In genomic region chr1:165183400-165183799, GRCm38 (mm10) we compare ENCODE assay signal across 30 mouse cellular contexts. TPM values are rescaled to one million over a fixed set of nuclear protein-coding genes. Genes with fewer than 3 reads are reported as not detected.
DNase-seq lines count a peak whose midpoint lies in the region; ATAC-seq and TF ChIP-seq lines count a peak whose summit lies in the region.
"Had no signal": no experiment of that assay in that cellular context is flagged by ENCODE, and none has a peak within 500 bp of the region (broad histone marks: within the 10 kb centered on the region; RNA-seq: fewer than 3 reads in every experiment).

No protein-coding gene starts in this region.

- H3K27me3 ChIP-seq in C2C12 (ENCODE audit: control insufficient read depth, insufficient read depth, insufficient read length) = no peaks in the 10 kb centered on the region
- no peaks in the 10 kb centered on the region for H3K27me3 ChIP-seq in hindbrain, embryonic 13.5 days
- H3K27me3 ChIP-seq: CH12.LX; embryonic facial prominence, embryonic 12.5 days; kidney, embryonic 15.5 days; limb, embryonic 15.5 days; liver, embryonic 13.5 days; midbrain, embryonic 15.5 days; neural tube, embryonic 13.5 days had no signal

- no peaks in the 10 kb centered on the region for H3K79me2 ChIP-seq in C2C12 (ENCODE audit: control insufficient read depth, insufficient read depth)

- H3K4me3 ChIP-seq in C2C12 (ENCODE audit: insufficient read depth, poor library complexity, severe bottlenecking) = no peak overlapping the region
- H3K4me3 ChIP-seq in hindbrain, embryonic 13.5 days = no peak overlapping the region
- H3K4me3 ChIP-seq: embryonic facial prominence, embryonic 12.5 days; hindbrain, embryonic 10.5 days; kidney, embryonic 15.5 days; limb, embryonic 10.5 days; limb, embryonic 15.5 days; liver, embryonic 13.5 days; midbrain, embryonic 15.5 days; neural tube, embryonic 13.5 days had no signal

- peaks cover 17% of the 10 kb centered on the region for H3K4me1 ChIP-seq in hindbrain, embryonic 13.5 days (replicated peaks)
- H3K4me1 ChIP-seq: embryonic facial prominence, embryonic 12.5 days; limb, embryonic 15.5 days had no signal

- H3K9me3 ChIP-seq in hindbrain, embryonic 13.5 days = no peaks in the 10 kb centered on the region
- H3K9me3 ChIP-seq: embryonic facial prominence, embryonic 12.5 days; hindbrain, embryonic 10.5 days; kidney, embryonic 15.5 days; limb, embryonic 10.5 days; limb, embryonic 15.5 days; liver, embryonic 13.5 days; midbrain, embryonic 15.5 days; neural tube, embryonic 13.5 days had no signal

- H3K9ac ChIP-seq in hindbrain, embryonic 13.5 days = no peak overlapping the region
- H3K9ac ChIP-seq: embryonic facial prominence, embryonic 12.5 days; kidney, embryonic 15.5 days; limb, embryonic 15.5 days; liver, embryonic 13.5 days; midbrain, embryonic 15.5 days; neural tube, embryonic 13.5 days had no signal

- H3K4me2 ChIP-seq in hindbrain, embryonic 13.5 days = no peak overlapping the region
- H3K4me2 ChIP-seq: embryonic facial prominence, embryonic 12.5 days; kidney, embryonic 15.5 days; limb, embryonic 15.5 days; liver, embryonic 13.5 days; midbrain, embryonic 15.5 days; neural tube, embryonic 13.5 days had no signal

- H3K27ac ChIP-seq in hindbrain, embryonic 13.5 days = no peak overlapping the region
- H3K27ac ChIP-seq: embryonic facial prominence, embryonic 12.5 days; hindbrain, embryonic 10.5 days; kidney, embryonic 15.5 days; limb, embryonic 10.5 days; limb, embryonic 15.5 days; liver, embryonic 13.5 days; midbrain, embryonic 15.5 days; neural tube, embryonic 13.5 days; stomach, postnatal 0 days had no signal

- H3K79me3 ChIP-seq in C2C12 (ENCODE audit: low read depth) = no peaks in the 10 kb centered on the region

- peaks cover 3% of the 10 kb centered on the region for H3K36me3 ChIP-seq in C2C12 (ENCODE audit: control insufficient read depth, insufficient read depth)
- no peaks in the 10 kb centered on the region for H3K36me3 ChIP-seq in hindbrain, embryonic 13.5 days
- H3K36me3 ChIP-seq: midbrain, embryonic 15.5 days; neural tube, embryonic 13.5 days had no signal

- no peak for ATAC-seq in hindbrain, embryonic 13.5 days (ENCODE audit: low FRiP score)
- ATAC-seq: activated CD4-positive, CD25-positive, alpha-beta regulatory T cell, adult 4 months; forebrain, embryonic 14.5 days; hindbrain, embryonic 16.5 days; midbrain, embryonic 15.5 days had no signal

- H3ac ChIP-seq in C2C12 (ENCODE audit: control insufficient read depth, insufficient read length, low read depth) = no peak overlapping the region

- WGBS in hindbrain, embryonic 13.5 days = 84% methylated on average over 6 of the region's 6 CpGs

- DNase-seq in lung, adult 18-20 months = peak; percentile 77 to 85
- DNase-seq in lung, postnatal 14 days = peak; percentile 44
- DNase-seq in natural killer cell, adult 2 months (ENCODE audit: low spot score in 2 of 2) = peak; percentile 20 to 44
- DNase-seq in cerebellum, adult 9-11 months = no peak
- DNase-seq: adrenal gland, adult 2 months; adrenal gland, postnatal 36 days; B cell, adult 2 months; cerebellum, adult 18-20 months; cerebellum, postnatal 14 days; heart, postnatal 14 days; kidney, adult 18-20 months; kidney, postnatal 25 days; liver, embryonic 13.5 days; right cerebral cortex, postnatal 4 days had no signal

- TF ChIP-seq CTCF in C2C12 (IDR thresholded peaks at IDR 0.05; ENCODE audit: control insufficient read depth, insufficient read depth, insufficient read length) = no peak

TF ChIP-seq in C2C12, 6 proteins besides CTCF, POLR2A, EP300 and RAD21:
- no peak for TF ChIP-seq MAX (IDR thresholded peaks at IDR 0.05)
- no peak for TF ChIP-seq CEBPB (IDR thresholded peaks at IDR 0.05; ENCODE audit: low read depth)
- peak; percentile 29 for TF ChIP-seq MYOD1 (IDR thresholded peaks at IDR 0.05; ENCODE audit: control insufficient read depth, insufficient read length, low read depth)
- no peak for TF ChIP-seq FOSL1 (IDR thresholded peaks at IDR 0.05; ENCODE audit: insufficient read depth, low read length, poor library complexity, severe bottlenecking)
- no peak for TF ChIP-seq USF1 (IDR thresholded peaks at IDR 0.05; ENCODE audit: low read depth)

RNA-seq across cellular contexts. Expression of gene Sft2d2, which starts 10.8 kb away (rescaled TPM):
- 6.9 TPM for polyA plus RNA-seq in C2C12 (2012; fragmentation: generic; extraction: Trizol)
- polyA plus RNA-seq in hindbrain, embryonic 13.5 days (2015; fragmentation: Nextera tagmentation; extraction: Ambion mirVana) = 5.2 and 5.8 TPM in 2 replicates

RNA-seq across cellular contexts. Expression of gene Tbx19, which starts 22.8 kb away (rescaled TPM):
- polyA plus RNA-seq in C2C12 (2012; fragmentation: generic; extraction: Trizol) = not detected
- polyA plus RNA-seq in hindbrain, embryonic 13.5 days (2015; fragmentation: Nextera tagmentation; extraction: Ambion mirVana) = not detected in 2 replicates
- polyA plus RNA-seq: activated CD4-positive, CD25-positive, alpha-beta regulatory T cell, adult 4 months; adrenal gland, adult 2 months; embryonic facial prominence, embryonic 12.5 days; frontal cortex, adult 2 months; heart, embryonic 14.5 days; hindbrain, embryonic 10.5 days; hindbrain, embryonic 16.5 days; limb, embryonic 10.5 days; limb, embryonic 15.5 days; neural tube, embryonic 13.5 days; stomach, postnatal 0 days had no signal

RNA-seq across cellular contexts. Expression of gene Tiprl, which starts 53.4 kb away (rescaled TPM):
- polyA plus RNA-seq in C2C12 (2012; fragmentation: generic; extraction: Trizol) = 31.3 TPM
- 130 and 141 TPM in 2 replicates for polyA plus RNA-seq in hindbrain, embryonic 13.5 days (2015; fragmentation: Nextera tagmentation; extraction: Ambion mirVana)
